Mouse (Mus musculus) heart, adult 2 months (tissue): ENCODE data around the gene Atg7.

Source experiments
- CTCF ChIP-seq: fragments of 200-600 bp; IDR thresholded peaks from 2 replicates; pipeline ENCODE4 v1.8.1; 2022; ENCODE audit warnings: antibody characterized with exemption, mild to moderate bottlenecking, moderate library complexity
- EP300 ChIP-seq: fragments of 200-500 bp; IDR thresholded peaks from 2 replicates; pipeline ENCODE4 v1.6.1; 2011; ENCODE audit warnings: low read depth, low read length, control low read depth; ENCODE audit not compliant: insufficient read depth

GRCm38 (mm10) chr6:114878841-114879520, 236.1 kb downstream of the Atg7 start:
- TF ChIP-seq CTCF (no peak), EP300 (0 out of 2 replicates have a peak, but pooled peaks have one; percentile 13)
